Mouse (Mus musculus): ENCODE data around the gene Pam. TPM values are rescaled to one million over a fixed set of nuclear protein-coding genes. Genes with fewer than 3 reads are reported as not detected.

Pam gene
- total and polyA plus RNA-seq, 3 experiments = not detected

DNA sequence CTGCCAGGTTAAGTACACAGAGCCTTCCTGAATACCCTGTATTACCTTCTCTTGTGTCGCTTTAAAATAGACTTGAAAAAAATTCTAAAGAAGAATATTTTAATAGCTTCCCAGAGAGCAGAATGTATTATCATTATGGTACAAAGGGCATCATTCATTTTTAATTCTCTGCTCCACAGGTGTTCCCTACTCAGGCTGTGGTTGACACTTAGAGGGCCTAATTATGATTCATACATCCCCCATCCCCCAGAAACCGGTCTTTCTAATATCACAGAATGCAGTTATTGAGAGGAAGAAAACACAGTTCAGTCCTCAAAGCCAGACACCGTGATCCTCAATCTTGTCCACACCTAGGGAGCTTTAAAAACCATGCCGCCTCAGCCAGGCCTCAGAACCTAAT, 4.0 kb upstream of the Pam start:
- no peak for DNase-seq (ENCODE audit: low read depth, low spot score)
- Histone ChIP-seq H3K27ac (ENCODE audit: control insufficient read depth, low read depth, low read length) (no peak overlapping the region), H3K9me3 (replicated peaks; ENCODE audit: insufficient read depth, low read length) (no peaks in the 10 kb centered on the region), H3K4me3 (ENCODE audit: control insufficient read depth in 1 of 2, insufficient read depth in 1 of 2, low read depth in 2 of 2, low read length in 2 of 2) (no peak overlapping the region), H3K79me2 (ENCODE audit: control insufficient read depth, insufficient read depth, low read length, poor library complexity) (no peaks in the 10 kb centered on the region), H3K4me1 (ENCODE audit: control insufficient read depth in 1 of 2, insufficient read depth in 2 of 2, low read length in 2 of 2) (no peaks in the 10 kb centered on the region), H3K27me3 (ENCODE audit: control insufficient read depth in 1 of 2, insufficient read depth in 2 of 2, low read length in 2 of 2) (no peaks in the 10 kb centered on the region), H3K9ac (ENCODE audit: control insufficient read depth, low read depth, low read length, poor library complexity, severe bottlenecking) (no peak overlapping the region), H3K36me3 (ENCODE audit: control insufficient read depth in 1 of 2, insufficient read depth in 2 of 2, low read length in 2 of 2) (no peaks in the 10 kb centered on the region)
- TF ChIP-seq EP300 (IDR thresholded peaks at IDR 0.05; ENCODE audit: low read depth in 1 of 2, low read length in 2 of 2) (no peak), MEF2A (IDR thresholded peaks at IDR 0.05; ENCODE audit: extremely low read depth, insufficient replicate concordance, low read depth, low read length, poor library complexity, severe bottlenecking) (no peak), USF1 (IDR thresholded peaks at IDR 0.05; ENCODE audit: low read depth, low read length) (no peak), POLR2AphosphoS5 (IDR thresholded peaks at IDR 0.05; ENCODE audit: borderline replicate concordance, low read depth, low read length) (no peak), E2F4 (IDR thresholded peaks at IDR 0.05; ENCODE audit: borderline replicate concordance, low read depth, low read length) (no peak), JUND (IDR thresholded peaks at IDR 0.05; ENCODE audit: low read depth, low read length) (no peak), NRF1 (IDR thresholded peaks at IDR 0.05; ENCODE audit: insufficient read depth, low read depth, low read length, poor library complexity, severe bottlenecking) (no peak), MAZ (IDR thresholded peaks at IDR 0.05; ENCODE audit: low read depth, low read length) (no peak), POLR2A (IDR thresholded peaks at IDR 0.05; ENCODE audit: control insufficient read depth in 1 of 2, insufficient read depth in 1 of 2, low read depth in 1 of 2, low read length in 2 of 2, poor library complexity in 1 of 2) (no peak), MYB (IDR thresholded peaks at IDR 0.05; ENCODE audit: low read depth, low read length) (no peak), ZKSCAN1 (IDR thresholded peaks at IDR 0.05; ENCODE audit: low read depth, low read length) (no peak), ELF1 (IDR thresholded peaks at IDR 0.05; ENCODE audit: low read depth, low read length) (no peak), USF2 (IDR thresholded peaks at IDR 0.05; ENCODE audit: borderline replicate concordance in 1 of 2, insufficient read depth in 1 of 2, low read depth in 1 of 2, low read length in 2 of 2) (no peak), RCOR1 (IDR thresholded peaks at IDR 0.05; ENCODE audit: low read depth, low read length) (no peak), ETS1 (IDR thresholded peaks at IDR 0.05; ENCODE audit: low read depth, low read length) (no peak), CHD1 (IDR thresholded peaks at IDR 0.05; ENCODE audit: low read depth, low read length) (no peak), SIN3A (IDR thresholded peaks at IDR 0.05; ENCODE audit: low read length) (no peak), GATA1 (IDR thresholded peaks at IDR 0.05; ENCODE audit: low read depth, low read length) (no peak)

GRCm38 (mm10) chr1:98097957-98098729, 2.7 kb upstream of the Pam start:
- Histone ChIP-seq H3K27me3 (ENCODE audit: control insufficient read depth in 1 of 2, insufficient read depth in 2 of 2, low read length in 2 of 2) (no peaks in the 10 kb centered on the region), H3K9me3 (replicated peaks; ENCODE audit: insufficient read depth, low read length) (no peaks in the 10 kb centered on the region), H3K4me1 (ENCODE audit: control insufficient read depth in 1 of 2, insufficient read depth in 2 of 2, low read length in 2 of 2) (no peaks in the 10 kb centered on the region), H3K9ac (ENCODE audit: control insufficient read depth, low read depth, low read length, poor library complexity, severe bottlenecking) (no peak overlapping the region), H3K27ac (ENCODE audit: control insufficient read depth, low read depth, low read length) (no peak overlapping the region), H3K4me3 (ENCODE audit: control insufficient read depth in 1 of 2, insufficient read depth in 1 of 2, low read depth in 2 of 2, low read length in 2 of 2) (no peak overlapping the region), H3K79me2 (ENCODE audit: control insufficient read depth, insufficient read depth, low read length, poor library complexity) (no peaks in the 10 kb centered on the region), H3K36me3 (ENCODE audit: control insufficient read depth in 1 of 2, insufficient read depth in 2 of 2, low read length in 2 of 2) (no peaks in the 10 kb centered on the region)
- TF ChIP-seq ZKSCAN1 (IDR thresholded peaks at IDR 0.05; ENCODE audit: low read depth, low read length) (no peak), BHLHE40 (IDR thresholded peaks at IDR 0.05; ENCODE audit: borderline replicate concordance, low read depth, low read length) (no peak), KAT2A (conservative IDR thresholded peaks at IDR 0.05; ENCODE audit: low read depth, low read length) (no peak), ETS1 (IDR thresholded peaks at IDR 0.05; ENCODE audit: low read depth, low read length) (no peak), MAFK (IDR thresholded peaks at IDR 0.05; ENCODE audit: borderline replicate concordance, low read depth, low read length) (no peak), POLR2AphosphoS2 (IDR thresholded peaks at IDR 0.05; ENCODE audit: low read length) (no peak), EP300 (IDR thresholded peaks at IDR 0.05; ENCODE audit: low read depth in 1 of 2, low read length in 2 of 2) (no peak), SMC3 (IDR thresholded peaks at IDR 0.05; ENCODE audit: low read depth, low read length) (no peak), GABPA (IDR thresholded peaks at IDR 0.05; ENCODE audit: low read depth, low read length) (no peak), MYC (IDR thresholded peaks at IDR 0.05; ENCODE audit: low read depth, low read length) (no peak), ZNF384 (IDR thresholded peaks at IDR 0.05; ENCODE audit: low read depth, low read length) (no peak)
- DNase-seq (ENCODE audit: low read depth, low spot score) = no peak
